Mouse (Mus musculus): ENCODE measurements around the gene Sema4d. TPM values are rescaled to one million over a fixed set of nuclear protein-coding genes. Genes with fewer than 3 reads are reported as not detected.

The Sema4d gene
- total and polyA plus RNA-seq, 3 experiments, result 17.3 to 64.7 (median 62.1) TPM

DNA sequence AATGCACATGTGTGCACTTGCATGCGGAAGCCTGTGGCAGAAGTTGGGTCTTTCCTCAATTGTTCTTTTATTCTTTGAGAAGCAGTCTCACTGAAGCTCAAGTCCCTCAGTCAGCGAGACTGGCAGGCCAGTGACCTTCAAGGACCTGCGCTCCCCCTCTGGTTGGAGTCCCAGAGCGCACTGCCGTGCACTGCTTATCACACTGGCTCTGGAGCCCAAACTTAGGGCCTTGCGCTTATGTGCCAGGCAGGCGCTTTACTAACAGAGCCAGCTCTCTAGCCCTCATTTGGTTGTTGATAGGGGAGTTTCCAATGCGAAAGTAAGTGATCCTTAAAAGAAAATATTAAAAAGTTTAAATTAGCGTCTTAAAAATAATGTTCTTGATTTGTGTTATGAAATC lies 139.6 kb downstream of the Sema4d start:
- no peak overlapping the region for H3K4me3 ChIP-seq (ENCODE audit: low read depth, low read length)
- TF ChIP-seq POLR2AphosphoS5 (IDR thresholded peaks at IDR 0.05; ENCODE audit: insufficient replicate concordance, low read depth, low read length) (no peak), TAL1 (conservative IDR thresholded peaks at IDR 0.05; ENCODE audit: low read depth, low read length) (no peak), GATA1 (IDR thresholded peaks at IDR 0.05; ENCODE audit: borderline replicate concordance, low read length) (no peak), CTCF (IDR thresholded peaks at IDR 0.05; ENCODE audit: low read depth, low read length) (no peak), GATA2 (IDR thresholded peaks at IDR 0.05; ENCODE audit: borderline replicate concordance, low read depth, low read length) (no peak)

DNA sequence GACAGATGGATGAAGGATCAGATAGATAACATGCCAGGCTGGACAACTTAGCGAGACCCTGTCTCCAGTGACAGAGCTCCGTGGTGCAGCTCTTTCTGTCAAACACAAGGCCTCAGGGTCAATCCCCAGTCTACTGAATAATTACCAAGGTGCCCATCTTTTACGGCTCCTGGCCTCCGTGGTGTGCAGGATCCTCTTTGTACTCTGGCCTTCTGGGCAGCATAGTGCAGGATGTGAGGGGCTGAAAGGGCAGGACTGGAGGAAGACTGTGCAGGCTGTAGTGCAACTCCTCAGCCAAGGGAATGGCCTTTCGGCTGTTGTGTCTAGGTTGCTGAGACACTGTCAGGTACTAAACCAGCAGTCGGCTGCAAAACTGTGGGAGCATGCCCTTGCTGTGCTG lies 140.4 kb downstream of the Sema4d start:
- peak overlapping the region; percentile 82; the same call in 1 of the 2 replicates for H3K4me3 ChIP-seq (ENCODE audit: low read depth, low read length)
- H3K4me1 ChIP-seq (ENCODE audit: insufficient read depth, low read depth, low read length), result peaks cover 41% of the 10 kb centered on the region
- peaks cover 73% of the 10 kb centered on the region for H3K36me3 ChIP-seq (replicated peaks)
- H3K9me3 ChIP-seq (replicated peaks), result no peaks in the 10 kb centered on the region
- ATAC-seq (ENCODE audit: extremely low read depth, insufficient number of reproducible peaks, low FRiP score, poor library complexity, severe bottlenecking) (no peak), DNase-seq (ENCODE audit: low spot score) (no peak)
- TF ChIP-seq TAL1 (conservative IDR thresholded peaks at IDR 0.05; ENCODE audit: low read depth, low read length), result no peak
- TF ChIP-seq GATA1 (IDR thresholded peaks at IDR 0.05; ENCODE audit: borderline replicate concordance, low read length), result no peak
- no peak for TF ChIP-seq GATA2 (IDR thresholded peaks at IDR 0.05; ENCODE audit: borderline replicate concordance, low read depth, low read length)
- no peak for TF ChIP-seq POLR2AphosphoS5 (IDR thresholded peaks at IDR 0.05; ENCODE audit: insufficient replicate concordance, low read depth, low read length)
- TF ChIP-seq CTCF (IDR thresholded peaks at IDR 0.05; ENCODE audit: low read depth, low read length), result no peak
- H3K27me3 ChIP-seq (ENCODE audit: insufficient read depth, low read length), result no peaks in the 10 kb centered on the region

More for the DNA sequence above, 139.6 kb downstream of the Sema4d start:
- Histone ChIP-seq H3K27me3 (ENCODE audit: insufficient read depth, low read length) (no peaks in the 10 kb centered on the region), H3K9me3 (replicated peaks) (no peaks in the 10 kb centered on the region), H3K36me3 (replicated peaks) (peaks cover 80% of the 10 kb centered on the region), H3K4me1 (ENCODE audit: insufficient read depth, low read depth, low read length) (peaks cover 36% of the 10 kb centered on the region)
- ATAC-seq (ENCODE audit: extremely low read depth, insufficient number of reproducible peaks, low FRiP score, poor library complexity, severe bottlenecking) (no peak), DNase-seq (ENCODE audit: low spot score) (no peak)

DNA sequence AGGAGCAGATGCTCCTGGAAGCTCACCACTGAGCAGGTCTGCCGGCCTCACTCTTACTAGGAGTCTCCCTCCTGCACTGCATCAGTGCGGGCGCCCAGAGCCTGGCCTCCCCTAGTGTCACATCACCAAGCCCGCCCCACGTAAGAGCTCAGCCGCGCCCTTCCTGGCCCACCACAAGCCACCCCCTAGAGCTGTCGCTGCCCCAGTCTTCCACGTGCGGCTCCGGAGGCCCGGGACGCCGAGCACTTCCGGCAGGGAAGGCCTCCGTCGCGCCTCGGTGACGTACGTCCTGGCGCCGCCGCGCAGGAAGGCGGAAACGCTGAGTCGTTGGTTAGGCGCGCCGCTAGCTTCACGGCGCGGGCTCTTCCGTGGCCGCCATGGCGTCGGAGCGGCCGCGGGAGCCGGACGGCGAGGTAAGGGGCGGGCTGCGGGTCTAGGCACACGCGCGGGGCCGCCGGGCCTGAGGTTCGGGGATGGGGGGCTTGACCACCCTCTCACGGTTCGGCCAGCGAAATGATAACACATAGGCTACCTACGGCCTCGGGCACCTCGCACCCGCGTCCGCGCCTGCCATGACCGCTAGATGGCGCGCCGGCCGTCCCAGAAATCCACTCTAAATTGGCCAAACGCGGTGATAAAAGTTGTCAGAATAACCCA lies 142.0 kb downstream of the Sema4d start, which contains the start of gene Secisbp2:
Gene Secisbp2, plus strand, starts transcription at position 290 of the 657 bp plus-strand sequence.
- peaks cover 59% of the 10 kb centered on the region for H3K36me3 ChIP-seq (replicated peaks)
- peak; percentile 89 for TF ChIP-seq CTCF (IDR thresholded peaks at IDR 0.05; ENCODE audit: low read depth, low read length)
- TF ChIP-seq GATA1 (IDR thresholded peaks at IDR 0.05; ENCODE audit: borderline replicate concordance, low read length), result no peak
- H3K27me3 ChIP-seq (ENCODE audit: insufficient read depth, low read length), result no peaks in the 10 kb centered on the region
- H3K4me3 ChIP-seq (ENCODE audit: low read depth, low read length), result peak within 1 kb of the TSS; percentile 82
- H3K4me1 ChIP-seq (ENCODE audit: insufficient read depth, low read depth, low read length), result peaks cover 43% of the 10 kb centered on the region
- no peaks in the 10 kb centered on the region for H3K9me3 ChIP-seq (replicated peaks)
- ATAC-seq (ENCODE audit: extremely low read depth, insufficient number of reproducible peaks, low FRiP score, poor library complexity, severe bottlenecking) (peak; percentile 84), DNase-seq (ENCODE audit: low spot score) (peak; percentile 77)

DNA sequence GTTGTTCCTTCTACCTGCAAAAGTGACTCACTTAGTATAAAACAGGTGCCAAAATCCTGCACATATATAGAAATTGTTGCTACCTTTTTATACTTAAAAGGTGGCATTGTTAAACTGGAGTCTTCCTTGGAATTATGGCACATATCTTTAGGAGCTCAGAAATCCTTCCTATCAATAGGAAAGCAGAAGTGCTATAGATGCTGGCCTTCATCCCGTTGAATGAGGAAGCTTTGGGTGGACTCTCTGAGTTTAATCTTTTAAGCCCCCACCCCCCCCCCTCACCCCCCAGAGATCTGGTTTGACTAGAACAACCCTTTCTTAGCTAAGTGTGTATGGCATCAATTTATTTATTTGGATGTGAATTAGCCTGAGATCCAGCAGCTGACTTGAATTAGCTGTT lies 143.8 kb downstream of the Sema4d start:
- no peak for TF ChIP-seq POLR2AphosphoS5 (IDR thresholded peaks at IDR 0.05; ENCODE audit: insufficient replicate concordance, low read depth, low read length)
- no peak for TF ChIP-seq GATA1 (IDR thresholded peaks at IDR 0.05; ENCODE audit: borderline replicate concordance, low read length)
- TF ChIP-seq GATA2 (IDR thresholded peaks at IDR 0.05; ENCODE audit: borderline replicate concordance, low read depth, low read length), result no peak
- no peak for TF ChIP-seq CTCF (IDR thresholded peaks at IDR 0.05; ENCODE audit: low read depth, low read length)
- no peak for TF ChIP-seq TAL1 (conservative IDR thresholded peaks at IDR 0.05; ENCODE audit: low read depth, low read length)
- Histone ChIP-seq H3K4me3 (ENCODE audit: low read depth, low read length) (no peak overlapping the region), H3K27me3 (ENCODE audit: insufficient read depth, low read length) (no peaks in the 10 kb centered on the region), H3K4me1 (ENCODE audit: insufficient read depth, low read depth, low read length) (peaks cover 40% of the 10 kb centered on the region), H3K9me3 (replicated peaks) (no peaks in the 10 kb centered on the region), H3K36me3 (replicated peaks) (peaks cover 41% of the 10 kb centered on the region)
- DNase-seq (ENCODE audit: low spot score) (no peak), ATAC-seq (ENCODE audit: extremely low read depth, insufficient number of reproducible peaks, low FRiP score, poor library complexity, severe bottlenecking) (no peak)

DNA sequence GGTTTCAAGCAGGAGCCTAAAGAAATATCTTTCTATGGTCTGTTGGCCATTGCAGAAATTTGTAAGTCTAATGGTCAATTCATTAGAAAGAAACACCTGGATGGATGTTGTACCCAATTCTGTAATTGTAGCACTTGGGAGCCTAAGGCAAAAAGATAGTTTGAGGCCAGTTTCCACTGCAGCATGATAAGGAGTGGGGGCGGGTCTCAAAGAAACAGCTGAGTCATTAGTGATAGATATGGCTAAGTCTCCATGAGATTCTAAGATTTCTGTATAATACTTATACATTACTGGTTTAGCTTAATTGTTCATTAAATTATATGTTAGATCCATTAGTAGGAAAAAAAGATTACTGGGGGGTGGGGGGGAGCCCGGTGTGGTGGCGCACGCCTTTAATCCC lies 145.3 kb downstream of the Sema4d start:
- DNase-seq (ENCODE audit: low spot score), result peak; percentile 23

DNA sequence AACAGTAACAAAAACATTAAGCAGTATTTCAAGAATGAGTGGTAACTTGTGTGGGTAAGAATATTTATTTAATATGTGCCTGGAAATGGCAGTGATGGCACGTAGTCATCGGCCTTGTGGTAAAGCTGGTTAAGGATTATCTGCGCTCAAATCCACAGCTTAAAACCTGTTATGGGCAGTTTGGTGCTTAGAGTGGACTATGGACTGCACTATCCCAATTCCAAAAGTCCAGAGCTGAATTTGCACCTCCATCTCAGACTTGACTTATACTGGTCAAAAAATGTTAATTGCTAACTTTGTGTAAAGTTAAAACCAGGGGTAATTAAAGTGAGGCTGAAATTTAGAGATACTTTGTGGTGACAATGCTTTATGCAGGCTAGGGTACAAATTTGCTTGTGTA lies 145.8 kb downstream of the Sema4d start:
- H3K27me3 ChIP-seq (ENCODE audit: insufficient read depth, low read length), result no peaks in the 10 kb centered on the region
- no peak for DNase-seq (ENCODE audit: low spot score)
- TF ChIP-seq CTCF (IDR thresholded peaks at IDR 0.05; ENCODE audit: low read depth, low read length) (no peak), POLR2AphosphoS5 (IDR thresholded peaks at IDR 0.05; ENCODE audit: insufficient replicate concordance, low read depth, low read length) (no peak), GATA1 (IDR thresholded peaks at IDR 0.05; ENCODE audit: borderline replicate concordance, low read length) (no peak), GATA2 (IDR thresholded peaks at IDR 0.05; ENCODE audit: borderline replicate concordance, low read depth, low read length) (no peak), TAL1 (conservative IDR thresholded peaks at IDR 0.05; ENCODE audit: low read depth, low read length) (no peak)
- peak overlapping the region; percentile 91 for H3K4me3 ChIP-seq (ENCODE audit: low read depth, low read length)
- H3K4me1 ChIP-seq (ENCODE audit: insufficient read depth, low read depth, low read length), result peaks cover 35% of the 10 kb centered on the region
- ATAC-seq (ENCODE audit: extremely low read depth, insufficient number of reproducible peaks, low FRiP score, poor library complexity, severe bottlenecking), result no peak
- H3K9me3 ChIP-seq (replicated peaks), result no peaks in the 10 kb centered on the region
- peaks cover 21% of the 10 kb centered on the region for H3K36me3 ChIP-seq (replicated peaks)

More for the DNA sequence above, 145.3 kb downstream of the Sema4d start:
- H3K36me3 ChIP-seq (replicated peaks), result peaks cover 26% of the 10 kb centered on the region
- no peak for ATAC-seq (ENCODE audit: extremely low read depth, insufficient number of reproducible peaks, low FRiP score, poor library complexity, severe bottlenecking)
- no peaks in the 10 kb centered on the region for H3K27me3 ChIP-seq (ENCODE audit: insufficient read depth, low read length)
- H3K9me3 ChIP-seq (replicated peaks), result no peaks in the 10 kb centered on the region
- H3K4me3 ChIP-seq (ENCODE audit: low read depth, low read length), result peak overlapping the region; percentile 91; the same call in 1 of the 2 replicates
- H3K4me1 ChIP-seq (ENCODE audit: insufficient read depth, low read depth, low read length), result peaks cover 40% of the 10 kb centered on the region
- TF ChIP-seq TAL1 (conservative IDR thresholded peaks at IDR 0.05; ENCODE audit: low read depth, low read length) (no peak), GATA2 (IDR thresholded peaks at IDR 0.05; ENCODE audit: borderline replicate concordance, low read depth, low read length) (no peak), GATA1 (IDR thresholded peaks at IDR 0.05; ENCODE audit: borderline replicate concordance, low read length) (no peak)

Data from G1E (cell line).